Mouse (Mus musculus) forebrain, postnatal 0 days (tissue): ENCODE measurements around the gene Tes. TPM values are rescaled to one million over a fixed set of nuclear protein-coding genes. Genes with fewer than 3 reads are reported as not detected.

Experiments
- ATAC-seq: fragments of 200-750 bp; cut with Nextera tagmentation; 2 replicates; pipeline ENCODE4 v1.8.0; 2017; ENCODE audit warnings: mild to moderate bottlenecking, moderate library complexity
- DNase-seq: peaks from one replicate; pipeline ENCODE4 v3.0.0-alpha.2; 2015
- H3K27ac ChIP-seq: fragments of 300-500 bp; sonication (generic); 2 replicates; pipeline ENCODE4 v1.5.1; 2014; ENCODE audit warnings: low read depth, mild to moderate bottlenecking, antibody characterized with exemption, low read length, moderate library complexity, mixed read lengths
- H3K27me3 ChIP-seq: fragments of 300-500 bp; sonication (generic); 2 replicates; pipeline ENCODE4 v1.6.1; 2014; ENCODE audit warnings: mild to moderate bottlenecking, low read length, mixed read lengths; ENCODE audit not compliant: insufficient read depth
- H3K36me3 ChIP-seq: fragments of 300-500 bp; sonication (generic); 2 replicates; pipeline ENCODE4 v1.6.1; 2014; ENCODE audit warnings: mild to moderate bottlenecking, moderate library complexity; ENCODE audit not compliant: insufficient read depth
- H3K4me1 ChIP-seq: fragments of 300-500 bp; sonication (generic); 2 replicates; pipeline ENCODE4 v1.6.1; 2014; ENCODE audit warnings: antibody characterized with exemption; ENCODE audit not compliant: insufficient read depth
- H3K4me2 ChIP-seq: fragments of 300-500 bp; sonication (generic); 2 replicates; pipeline ENCODE4 v1.6.1; 2014; ENCODE audit warnings: low read depth, mild to moderate bottlenecking, moderate library complexity
- H3K4me3 ChIP-seq: fragments of 300-500 bp; sonication (generic); 2 replicates; pipeline ENCODE4 v1.5.1; 2014; ENCODE audit warnings: low read depth, low read length, mixed read lengths
- H3K9ac ChIP-seq: fragments of 300-500 bp; sonication (generic); 2 replicates; pipeline ENCODE4 v1.6.1; 2014; ENCODE audit warnings: mild to moderate bottlenecking
- H3K9me3 ChIP-seq: fragments of 300-500 bp; sonication (generic); 2 replicates; pipeline ENCODE4 v1.6.1; 2016; ENCODE audit warnings: low read length
- CTCF ChIP-seq: sonication (generic); IDR thresholded peaks from 2 replicates; pipeline ENCODE4 v1.5.1; 2016; ENCODE audit warnings: antibody characterized with exemption, control low read depth, low read depth
- WGBS: fragments of 180-500 bp; shearing (Covaris S2); extraction: QIAGEN DNeasy Blood & Tissue Kit; methylation state at CpG from one replicate; pipeline ENCODE4 v1.1.7; 2014; 5-methylcytosine and 5-hydroxymethylcytosine counted together
- polyA plus RNA-seq: library from polyadenylated mRNA; unstranded; fragments of >200 nt; fragmentation: Nextera tagmentation; extraction: Ambion mirVana; gene quantifications from 2 replicates; pipeline ENCODE4 v1.2.1, GENCODE M21; 2015
- total RNA-seq: library from RNA; depleted of rRNA; stranded (reverse); fragments of >200 nt; gene quantifications from 2 replicates; pipeline ENCODE4 v1.2.3, GENCODE M21; 2014

Tes gene
- total and polyA plus RNA-seq, 2 experiments from 2014 or later, result 22.0 to 31.8 TPM

DNA sequence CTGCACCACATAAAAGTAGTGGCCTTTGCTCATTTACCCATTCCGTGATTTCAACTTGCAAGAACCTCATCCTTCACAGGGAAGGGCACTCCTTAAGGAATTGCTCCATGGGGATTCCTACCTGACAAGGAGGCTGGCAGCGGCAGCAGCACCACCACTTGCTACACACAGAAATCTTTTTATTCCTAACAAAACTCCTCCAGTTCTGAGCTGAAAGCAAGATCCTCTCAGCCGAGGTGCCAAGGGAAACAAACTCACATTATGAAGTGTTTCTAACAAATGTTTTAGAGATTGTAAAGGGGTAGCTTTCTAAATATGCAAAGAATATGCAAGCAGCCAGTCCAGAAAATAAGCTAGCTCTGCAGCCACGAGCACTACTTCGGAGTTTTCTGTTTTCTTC lies 49.6 kb downstream of the Tes start:
- H3K9me3 ChIP-seq, result no peaks in the 10 kb centered on the region
- no peaks in the 10 kb centered on the region for H3K36me3 ChIP-seq
- WGBS, result 48% methylated on average over 5 of the region's 5 CpGs
- no peak overlapping the region for H3K4me2 ChIP-seq
- 0 out of 2 replicates have a peak overlapping the region, but pooled peaks have one; percentile 29 for H3K27ac ChIP-seq
- H3K27me3 ChIP-seq, result no peaks in the 10 kb centered on the region
- TF ChIP-seq CTCF, result no peak
- no peak overlapping the region for H3K4me3 ChIP-seq
- no peak for DNase-seq
- no peaks in the 10 kb centered on the region for H3K4me1 ChIP-seq
- no peak for ATAC-seq
- no peak overlapping the region for H3K9ac ChIP-seq

DNA sequence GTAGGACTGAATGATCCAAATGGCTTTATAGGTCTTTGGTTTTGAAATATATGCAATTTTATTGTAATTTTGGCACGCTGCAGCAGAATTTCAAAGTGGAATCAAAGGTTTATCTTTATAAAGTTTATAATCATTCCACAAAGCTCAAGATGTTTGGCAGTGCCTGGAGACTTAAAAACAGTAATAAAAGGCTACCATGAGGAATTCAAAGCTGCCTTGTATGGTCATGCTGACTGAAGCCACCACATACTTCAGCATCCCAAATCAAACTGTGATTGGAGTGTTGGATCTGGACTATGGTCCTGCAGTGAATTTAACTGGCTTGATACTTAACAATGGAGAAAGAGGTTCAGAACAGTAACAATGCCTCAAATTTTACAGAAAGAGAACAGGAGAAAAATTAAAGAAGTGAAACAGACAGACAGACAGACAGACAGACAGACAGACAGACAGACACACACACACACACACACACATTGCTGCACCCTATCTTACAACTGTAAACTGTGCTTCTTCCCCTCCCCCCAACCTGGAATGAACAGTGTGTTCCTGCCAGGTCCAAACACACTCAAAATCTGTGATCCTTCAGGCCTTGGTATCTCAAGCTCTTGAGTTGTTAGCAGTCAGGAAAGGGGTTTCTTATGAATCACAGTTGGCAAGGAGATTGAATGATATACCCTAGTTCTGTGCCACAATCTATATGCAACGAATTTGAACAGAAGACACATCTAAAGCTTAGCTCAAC lies 50.3 kb downstream of the Tes start:
- H3K36me3 ChIP-seq, result no peaks in the 10 kb centered on the region
- no peak overlapping the region for H3K27ac ChIP-seq
- H3K9ac ChIP-seq, result no peak overlapping the region
- 83% methylated on average over 2 of the region's 2 CpGs for WGBS
- ATAC-seq, result no peak
- no peaks in the 10 kb centered on the region for H3K27me3 ChIP-seq
- TF ChIP-seq CTCF, result no peak
- no peak overlapping the region for H3K4me3 ChIP-seq
- DNase-seq, result no peak
- H3K4me1 ChIP-seq, result no peaks in the 10 kb centered on the region
- no peaks in the 10 kb centered on the region for H3K9me3 ChIP-seq
- no peak overlapping the region for H3K4me2 ChIP-seq

DNA sequence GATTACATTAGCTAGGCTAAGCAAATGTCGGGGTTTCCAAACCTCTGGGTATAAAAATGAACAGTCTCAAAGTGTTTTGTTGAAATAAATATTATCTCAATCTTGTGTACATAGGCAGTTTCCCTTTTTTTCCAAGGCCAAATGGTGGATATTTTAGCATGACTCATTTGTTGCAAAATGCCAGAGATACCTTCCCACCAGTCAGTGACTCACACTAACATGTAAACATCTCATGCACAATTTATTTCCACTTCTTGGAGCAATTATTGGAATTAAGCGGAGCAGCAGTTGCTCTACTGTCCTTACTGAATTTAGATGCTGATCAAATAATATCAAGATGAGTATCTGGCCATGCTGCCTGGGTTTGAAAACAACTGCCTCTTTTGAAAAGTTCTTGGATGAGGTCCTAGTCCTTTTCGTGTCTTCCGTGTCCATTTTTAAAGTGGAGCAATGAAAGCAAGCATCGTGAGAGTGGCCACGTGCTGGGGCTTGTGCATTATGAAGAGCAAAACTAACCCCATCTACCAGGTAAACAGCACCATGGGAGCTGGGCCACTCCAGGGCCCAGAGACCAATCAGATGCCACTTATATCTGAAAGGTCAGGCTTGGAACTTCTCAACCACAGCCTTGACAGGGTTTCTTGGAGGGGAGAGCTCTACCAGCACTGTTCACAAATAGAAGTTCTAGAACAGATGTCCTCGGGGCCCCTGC lies 54.7 kb downstream of the Tes start:
- TF ChIP-seq CTCF, result no peak
- H3K9me3 ChIP-seq, result no peaks in the 10 kb centered on the region
- H3K4me1 ChIP-seq, result no peaks in the 10 kb centered on the region
- ATAC-seq (no peak), DNase-seq (no peak)
- H3K4me2 ChIP-seq, result no peak overlapping the region
- no peaks in the 10 kb centered on the region for H3K27me3 ChIP-seq
- H3K27ac ChIP-seq, result no peak overlapping the region
- no peak overlapping the region for H3K4me3 ChIP-seq
- 73% methylated on average over 7 of the region's 7 CpGs for WGBS
- no peak overlapping the region for H3K9ac ChIP-seq
- no peaks in the 10 kb centered on the region for H3K36me3 ChIP-seq

DNA sequence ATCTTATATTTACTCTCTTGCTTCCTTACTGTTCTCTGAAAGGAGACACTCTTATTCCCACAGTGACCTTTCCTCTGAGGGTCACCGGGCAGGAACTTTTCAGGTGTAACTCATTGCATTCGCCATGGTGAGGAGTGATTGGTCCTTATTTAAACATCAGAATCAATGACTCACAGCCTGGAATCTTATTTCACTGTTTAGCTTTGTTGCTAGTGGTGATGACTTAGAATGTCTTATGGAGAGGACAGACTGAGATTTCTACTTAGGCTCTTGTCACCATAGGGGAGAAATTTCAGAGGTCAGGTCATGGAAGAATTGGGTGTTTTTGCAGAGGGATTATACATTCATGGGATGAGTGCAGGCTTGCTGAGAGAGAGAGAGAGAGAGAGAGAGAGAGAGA lies 75.1 kb downstream of the Tes start:
- no peaks in the 10 kb centered on the region for H3K36me3 ChIP-seq
- H3K4me1 ChIP-seq, result 0 out of 2 replicates have a peak, but pooled peaks cover 4% of the 10 kb centered on the region
- no peaks in the 10 kb centered on the region for H3K27me3 ChIP-seq
- WGBS, result 93% methylated on average over 2 of the region's 2 CpGs
- no peak for DNase-seq
- no peak overlapping the region for H3K9ac ChIP-seq
- no peak for ATAC-seq
- TF ChIP-seq CTCF, result no peak
- H3K9me3 ChIP-seq, result no peaks in the 10 kb centered on the region
- H3K4me2 ChIP-seq, result no peak overlapping the region
- H3K4me3 ChIP-seq, result no peak overlapping the region
- H3K27ac ChIP-seq, result no peak overlapping the region

DNA sequence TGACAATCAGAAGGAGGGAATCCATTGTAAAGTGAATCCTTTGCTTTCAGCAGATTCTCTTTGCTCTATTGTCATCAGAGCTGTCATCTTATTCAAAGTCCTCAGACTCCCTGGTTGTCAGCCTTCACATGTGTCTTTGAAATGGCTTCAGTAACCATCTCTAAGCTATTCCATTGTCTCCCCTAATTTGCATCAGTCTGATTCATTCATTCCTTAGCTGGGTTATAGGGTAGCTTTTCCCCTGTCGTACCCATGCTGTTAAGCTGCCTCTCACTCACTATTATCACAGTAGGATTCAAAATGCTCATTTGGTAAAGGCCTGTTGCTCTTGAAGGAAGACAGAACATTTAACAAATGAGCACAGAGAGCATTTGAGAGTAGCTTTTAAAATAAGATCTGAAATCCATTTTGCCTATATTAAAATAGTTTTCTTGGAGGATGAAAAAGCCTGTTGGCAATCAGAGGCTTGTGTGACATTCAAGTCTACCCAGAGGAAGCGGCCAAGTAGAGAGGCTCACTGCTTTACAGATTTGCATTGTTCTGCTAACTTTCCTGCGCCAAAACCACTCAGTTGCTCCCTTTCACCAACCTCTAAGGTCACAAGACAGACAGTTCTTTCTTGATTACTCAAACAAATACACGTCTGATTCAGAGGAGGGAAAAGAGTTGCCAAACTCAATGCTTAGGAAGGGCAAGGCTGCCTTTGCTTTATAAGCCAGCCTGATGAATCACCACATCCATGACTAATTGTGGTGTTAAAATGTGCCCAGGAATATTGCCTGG lies 77.8 kb downstream of the Tes start:
- Histone ChIP-seq H3K9me3 (no peaks in the 10 kb centered on the region), H3K4me3 (no peak overlapping the region), H3K4me1 (0 out of 2 replicates have a peak, but pooled peaks cover 4% of the 10 kb centered on the region), H3K27ac (peak overlapping the region; percentile 36; the same call in 1 of the 2 replicates), H3K9ac (no peak overlapping the region), H3K36me3 (no peaks in the 10 kb centered on the region), H3K4me2 (no peak overlapping the region), H3K27me3 (no peaks in the 10 kb centered on the region)
- no peak for TF ChIP-seq CTCF
- DNase-seq (peak; percentile 61), ATAC-seq (peak; percentile 91)
- 16% methylated on average over 4 of the region's 4 CpGs for WGBS

DNA sequence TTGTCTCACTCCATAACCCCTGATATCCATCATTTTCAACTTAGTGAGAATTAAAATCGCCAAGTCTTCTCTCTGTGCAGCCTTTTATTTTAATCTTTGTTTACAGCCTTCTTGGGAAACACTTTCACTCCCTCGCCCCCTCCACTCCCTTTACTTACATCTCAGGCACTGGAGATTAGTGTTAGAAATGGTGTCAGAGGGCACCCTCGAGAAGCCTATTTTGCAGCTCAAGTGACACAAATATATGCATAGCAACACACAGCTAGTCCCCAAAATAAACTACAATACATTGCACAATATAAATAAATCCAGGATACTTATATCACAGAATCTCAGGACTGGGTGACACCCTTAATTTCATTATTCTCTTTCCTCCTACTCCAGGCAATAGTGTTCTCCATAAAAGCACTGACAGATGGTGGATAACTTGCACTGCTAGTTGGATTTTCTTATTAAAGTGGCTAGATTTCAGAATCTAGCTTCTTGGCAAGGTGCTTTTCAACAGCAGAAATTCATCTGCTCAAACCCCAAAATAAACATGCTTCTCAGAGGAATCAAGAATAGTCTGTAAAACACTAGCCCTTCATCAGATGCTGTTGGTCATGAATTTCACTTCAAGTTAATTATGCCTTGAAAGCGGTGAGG lies 86.2 kb downstream of the Tes start:
- Histone ChIP-seq H3K27me3 (no peaks in the 10 kb centered on the region), H3K4me2 (no peak overlapping the region), H3K4me3 (no peak overlapping the region), H3K4me1 (0 out of 2 replicates have a peak, but pooled peaks cover 4% of the 10 kb centered on the region), H3K9me3 (no peaks in the 10 kb centered on the region), H3K9ac (no peak overlapping the region), H3K27ac (peak overlapping the region; percentile 64), H3K36me3 (no peaks in the 10 kb centered on the region)
- TF ChIP-seq CTCF, result no peak
- WGBS, result 59% methylated on average over 4 of the region's 4 CpGs
- peak; percentile 66 for DNase-seq
- ATAC-seq, result peak; percentile 77
